Mouse (Mus musculus) A20 (cell line): Measurements from ENCODE around the gene Zfp865.

Experiments
- DNase-seq: peaks from one replicate; pipeline ENCODE4 v3.0.0-alpha.2; 2011; ENCODE audit warnings: low read depth, low spot score

Gene Zfp865

DNA sequence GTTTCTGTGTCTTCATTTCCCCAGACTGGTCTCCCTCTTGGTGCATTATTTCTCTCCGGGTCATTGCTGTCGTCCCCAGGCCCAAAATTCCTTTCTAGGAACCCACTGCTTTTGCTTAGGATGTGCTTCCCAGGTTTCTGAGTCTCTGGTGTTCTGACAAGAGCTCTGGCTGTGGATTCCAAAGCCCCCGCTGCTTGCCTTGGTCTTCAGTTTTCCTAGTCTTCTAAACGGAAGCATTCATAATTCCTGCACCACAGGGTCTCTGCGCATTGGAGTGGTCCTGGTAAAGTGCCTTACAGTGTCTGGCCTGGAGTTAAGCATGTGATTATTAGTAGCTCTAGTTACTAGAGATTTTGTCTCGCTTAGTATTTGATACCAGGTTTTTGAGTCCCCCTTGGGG is 60.6 kb downstream of the Zfp865 start:
- DNase-seq, result no peak

DNA sequence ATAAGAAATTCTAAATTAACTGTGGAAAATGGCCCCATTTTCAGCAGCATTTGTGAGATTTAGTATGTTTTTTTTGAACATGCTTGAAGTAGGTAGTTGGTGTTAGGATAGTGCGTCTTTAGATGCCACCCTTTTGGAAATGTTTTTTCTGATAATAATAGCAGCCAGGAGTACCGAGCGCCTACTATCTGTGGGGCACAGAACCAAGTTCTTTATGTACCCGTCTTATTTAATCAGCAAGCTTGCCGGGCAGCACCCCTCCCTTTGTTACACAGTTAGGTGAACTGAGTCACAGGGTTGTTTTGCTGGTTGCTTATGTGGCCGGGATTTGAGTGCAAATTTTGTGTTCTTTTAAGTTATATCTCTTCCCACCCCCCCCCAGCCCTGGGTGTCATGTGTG is 61.1 kb downstream of the Zfp865 start:
- DNase-seq, result peak; percentile 69

DNA sequence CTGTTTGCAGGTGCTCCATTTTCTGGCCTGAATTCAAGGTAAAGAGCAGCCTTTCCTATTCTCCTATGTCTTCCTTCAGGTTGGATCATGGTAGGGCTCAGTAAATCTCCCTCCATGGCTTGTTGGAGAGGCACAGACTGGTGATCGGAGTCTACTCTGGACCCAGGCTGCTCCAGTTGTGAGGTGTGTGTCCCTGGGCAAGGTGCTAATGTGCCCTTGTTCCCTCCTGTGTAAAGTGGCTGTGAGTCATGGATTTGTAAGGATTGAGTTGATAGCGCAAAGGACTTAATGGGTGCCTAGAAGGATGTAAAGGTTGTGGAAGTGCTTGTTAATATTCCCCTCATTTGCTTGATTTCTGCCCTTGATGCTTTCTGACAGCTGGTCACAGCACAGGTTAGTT is 61.8 kb downstream of the Zfp865 start:
- peak; percentile 40 for DNase-seq

DNA sequence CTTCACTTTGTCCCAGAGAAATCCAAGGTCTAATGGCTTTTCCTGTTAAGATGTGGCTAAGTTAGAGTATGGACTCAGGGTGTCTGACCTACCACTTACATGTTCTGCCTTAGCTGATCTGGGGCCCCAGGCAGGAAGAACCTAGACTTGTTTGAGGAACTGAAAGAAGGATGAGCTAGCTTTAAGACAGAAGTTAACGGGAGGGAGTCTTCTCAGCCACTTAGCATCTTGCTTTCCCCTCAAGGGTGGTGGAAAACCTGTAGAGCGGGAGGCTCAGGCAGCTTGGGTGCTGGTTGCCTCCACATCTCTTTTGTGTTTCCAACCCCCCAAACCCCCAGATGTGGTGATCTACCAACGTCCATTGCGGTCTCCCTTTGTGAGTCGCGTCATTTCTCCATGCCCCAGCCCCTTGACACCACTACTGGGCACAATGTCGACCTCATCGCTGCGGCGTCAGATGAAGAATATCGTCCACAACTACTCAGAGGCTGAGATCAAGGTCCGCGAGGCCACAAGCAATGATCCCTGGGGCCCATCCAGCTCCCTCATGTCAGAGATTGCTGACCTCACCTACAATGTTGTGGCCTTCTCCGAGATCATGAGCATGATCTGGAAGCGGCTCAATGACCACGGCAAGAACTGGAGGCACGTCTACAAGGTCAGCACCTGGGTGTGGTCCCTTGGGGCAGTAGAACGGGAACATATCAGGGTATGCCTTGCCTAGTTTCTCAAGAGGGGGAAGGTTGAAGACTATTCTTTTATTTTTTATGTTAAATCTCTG is 63.3 kb downstream of the Zfp865 start:
- peak; percentile 91 for DNase-seq

DNA sequence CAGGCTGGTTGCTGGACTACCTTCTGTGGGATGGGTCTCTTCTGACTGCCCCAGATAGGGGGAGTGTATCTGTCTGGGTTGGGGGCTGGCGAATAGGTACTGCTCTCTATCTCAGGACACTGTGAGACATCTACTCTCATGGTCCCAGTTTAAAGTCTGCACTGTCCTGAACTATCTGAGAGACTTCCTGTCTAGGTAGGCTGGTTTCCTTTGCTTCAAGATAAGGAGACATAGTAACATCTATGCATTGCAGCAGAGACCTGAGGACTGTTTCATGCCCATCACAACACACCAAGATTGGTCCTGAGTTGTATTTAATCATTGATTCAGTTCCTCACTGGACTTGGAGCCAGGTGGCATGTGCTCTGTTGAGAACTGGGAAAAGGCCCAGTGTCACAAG is 65.3 kb downstream of the Zfp865 start:
- no peak for DNase-seq
